Mouse (Mus musculus): ENCODE measurements around the gene Vkorc1l1.

GRCm38 (mm10) chr5:129955792-129956191 is 14.0 kb downstream of the Vkorc1l1 start:
- TF ChIP-seq CTCF (IDR thresholded peaks at IDR 0.05; ENCODE audit: low read depth) (no peak), EP300 (IDR thresholded peaks at IDR 0.05; ENCODE audit: low read depth) (no peak)

All from heart, postnatal 0 days (tissue).